Mouse (Mus musculus) left cerebral cortex, adult 6 months (tissue): ENCODE measurements around the gene Baiap2l2. TPM values are rescaled to one million over a fixed set of nuclear protein-coding genes. Genes with fewer than 3 reads are reported as not detected.

Experiments
- long read RNA-seq, 2 experiments: library from polyadenylated mRNA; unstranded; transcript quantifications; one replicate each; pipeline ENCODE4 v2.0.0; 2019 to 2020
- polyA plus RNA-seq: library from polyadenylated mRNA; unstranded; fragments of <200 nt; fragmentation: Nextera tagmentation; gene quantifications from 2 replicates; pipeline ENCODE4 v1.2.3, GENCODE M21; 2021

Gene Baiap2l2
- polyA plus RNA-seq: 2.3 and 6.7 TPM in 2 replicates
- long read RNA-seq, experiment 1, partial matches to known transcripts: 1 of 5 reads
- long read RNA-seq, experiment 1, other reads (novel, unspliced or antisense): 4 of 5 reads
- long read RNA-seq, experiment 2, partial matches to known transcripts: 1 of 2 reads
- long read RNA-seq, experiment 2, other reads (novel, unspliced or antisense): 1 of 2 reads

DNA sequence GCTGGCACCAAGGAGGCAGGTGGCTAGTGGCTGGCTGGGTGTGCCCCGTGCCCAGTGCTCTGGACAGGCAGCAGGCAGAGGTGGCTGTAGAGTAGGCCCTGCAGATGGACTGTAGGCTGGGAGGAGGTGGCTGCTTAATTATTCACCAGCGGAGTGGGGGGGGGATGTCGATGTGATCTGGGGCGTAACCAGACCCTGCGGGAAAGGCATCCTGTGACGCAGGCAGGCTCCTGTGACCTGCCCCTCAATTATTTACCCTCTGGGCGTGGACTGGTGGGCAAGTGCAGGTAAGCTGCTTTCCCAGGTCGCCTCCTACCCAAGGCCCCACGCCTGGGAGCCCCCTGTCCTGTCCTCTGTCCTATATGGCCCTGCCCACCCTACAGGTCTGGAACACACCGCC, at the start of gene Baiap2l2:
Baiap2l2 (minus strand) TSS at position 139 of the 400 bp plus-strand sequence.

DNA sequence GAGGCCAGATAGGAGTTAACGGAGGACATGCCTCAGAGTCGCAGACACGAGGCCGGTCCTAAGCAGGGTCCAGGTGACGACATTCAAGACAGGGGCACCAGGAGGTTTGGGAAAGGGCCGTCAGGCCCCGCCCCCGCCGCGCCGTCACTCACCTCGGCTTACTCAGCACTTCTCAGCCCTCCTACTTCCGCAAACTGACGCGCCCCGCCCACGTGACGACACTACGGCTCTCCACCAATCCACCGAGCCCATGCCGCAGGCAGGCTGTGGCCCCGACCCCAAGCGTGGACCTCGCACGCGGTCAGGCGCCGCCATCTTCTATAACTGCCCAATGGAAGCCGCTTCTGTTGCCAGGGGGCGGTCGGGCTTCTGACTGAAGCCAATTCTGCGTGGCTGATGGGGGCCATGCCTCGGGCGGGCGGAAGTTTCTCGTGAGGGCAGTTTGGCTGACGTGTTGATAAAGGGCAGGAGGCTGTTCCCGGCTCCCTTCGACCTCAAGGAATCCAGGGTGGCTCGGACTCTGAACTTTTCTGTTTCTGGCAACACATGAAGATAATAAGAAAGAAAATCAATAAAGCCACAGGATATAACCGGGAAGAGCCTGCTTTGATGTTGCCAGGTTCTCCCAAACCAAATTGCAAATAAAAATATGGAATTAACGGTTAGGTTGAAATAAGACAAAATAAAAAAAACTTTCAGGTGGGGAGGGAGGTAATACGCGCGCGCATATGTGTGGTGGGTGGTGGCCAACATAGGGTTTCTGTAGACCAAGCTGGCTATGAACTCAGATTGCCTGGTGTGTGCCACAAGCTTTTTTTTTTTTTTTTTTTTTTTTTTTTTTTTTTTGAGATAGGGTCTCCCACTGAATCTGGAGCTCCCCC, 43.0 kb upstream of the Baiap2l2 start, which contains the start of gene Pla2g6:
Pla2g6 (minus strand) TSS at position 333 of the 881 bp plus-strand sequence.

DNA sequence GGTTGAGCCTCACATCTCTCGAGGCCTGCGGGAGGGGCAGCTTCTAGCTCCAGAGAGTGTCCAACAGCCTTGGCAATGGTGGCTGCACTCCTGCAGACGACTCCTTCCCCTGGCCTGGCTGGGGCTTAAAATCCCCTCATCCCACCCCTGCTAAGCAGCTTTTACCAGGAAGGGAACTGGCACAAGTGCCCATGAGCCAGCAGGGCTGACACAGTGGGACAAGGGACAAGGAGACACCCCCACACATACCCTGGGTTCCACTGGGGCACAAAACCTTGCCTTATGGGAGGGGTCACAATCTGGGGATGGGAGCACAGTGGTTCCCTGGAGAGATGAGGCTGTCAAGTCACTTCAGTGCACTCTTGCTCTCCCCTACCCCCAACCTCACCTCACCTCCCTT, 30.7 kb downstream of the Baiap2l2 start, which contains the start of gene Slc16a8:
Slc16a8 (minus strand) TSS at position 101 of the 400 bp plus-strand sequence.

DNA sequence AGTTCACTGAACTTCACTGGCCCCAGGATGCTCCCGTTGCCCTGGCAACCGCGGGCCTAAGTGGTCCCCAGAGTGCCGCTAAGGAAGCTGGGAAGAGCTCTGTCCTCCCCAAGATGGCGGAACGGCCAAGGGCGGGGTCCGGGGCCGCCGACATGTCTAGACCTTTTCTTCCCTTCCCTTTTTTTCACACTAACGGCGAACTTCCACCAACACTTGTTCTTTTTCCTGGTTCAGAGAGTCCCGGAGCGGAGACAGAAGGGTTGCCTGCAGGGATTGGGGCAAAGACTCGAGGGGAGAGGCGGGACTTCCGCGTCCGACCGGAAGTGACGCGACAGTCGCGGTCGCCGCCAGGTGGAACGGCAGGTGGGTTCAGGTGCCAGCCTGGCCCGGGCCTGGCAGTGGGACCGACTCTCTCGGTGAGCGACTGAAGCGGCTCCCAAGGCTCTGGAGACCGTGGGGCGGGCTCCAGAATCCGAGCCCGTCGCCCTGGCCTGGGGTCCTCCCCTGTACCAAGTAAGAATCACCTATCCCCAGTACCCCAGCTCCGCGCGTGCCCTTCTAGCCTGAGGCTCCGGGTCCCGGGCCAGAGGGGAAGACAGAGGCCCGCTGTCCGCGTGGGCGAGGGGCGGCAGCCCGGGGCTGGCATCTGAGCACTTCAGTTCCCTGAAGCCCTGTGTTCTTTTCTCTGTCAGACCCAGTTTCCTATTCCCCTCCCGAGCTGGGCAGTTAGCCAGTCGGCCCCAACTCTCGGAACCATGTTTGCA, 56.1 kb downstream of the Baiap2l2 start, which contains the start of the genes Pick1 and Gm49486:
Pick1 (plus strand) TSS at position 116 of the 764 bp plus-strand sequence.
Gm49486 (plus strand) TSS at position 334 of the 764 bp plus-strand sequence.

Other genes starting within 250 kb of the Baiap2l2 start
- 0.16 and 0.34 TPM in 2 replicates for gene Galr3, start 243.7 kb downstream of the Baiap2l2 start, polyA plus RNA-seq
- 22.1 and 28.1 TPM in 2 replicates for gene Ankrd54, start 222.6 kb downstream of the Baiap2l2 start, polyA plus RNA-seq
- gene Eif3l, start 210.4 kb downstream of the Baiap2l2 start, polyA plus RNA-seq: 90.8 and 101 TPM in 2 replicates
- 2.9 and 6.4 TPM in 2 replicates for gene Micall1, start 176.6 kb downstream of the Baiap2l2 start, polyA plus RNA-seq
- 149 and 159 TPM in 2 replicates for gene Polr2f, start 144.5 kb downstream of the Baiap2l2 start, polyA plus RNA-seq
- gene 1700088E04Rik, start 144.3 kb downstream of the Baiap2l2 start, polyA plus RNA-seq: 16.3 and 16.6 TPM in 2 replicates
- gene Sox10, start 120.3 kb downstream of the Baiap2l2 start, polyA plus RNA-seq: 6.5 and 34.2 TPM in 2 replicates
- gene Pick1, start 56.4 kb downstream of the Baiap2l2 start, polyA plus RNA-seq: 19.2 and 25.6 TPM in 2 replicates
- gene Gm49486, start 56.1 kb downstream of the Baiap2l2 start, polyA plus RNA-seq: 0.15 and 0.39 TPM in 2 replicates
- gene Slc16a8, start 30.8 kb downstream of the Baiap2l2 start, polyA plus RNA-seq: 0.30 TPM in 1 of 2 replicates, not detected in the other
- 9.1 and 12.3 TPM in 2 replicates for gene Pla2g6, start 42.9 kb upstream of the Baiap2l2 start, polyA plus RNA-seq
- 0.22 and 0.24 TPM in 2 replicates for gene Maff, start 61.1 kb upstream of the Baiap2l2 start, polyA plus RNA-seq
- gene Tmem184b, start 118.0 kb upstream of the Baiap2l2 start, polyA plus RNA-seq: 80.6 and 99.2 TPM in 2 replicates
- 31.5 and 64.5 TPM in 2 replicates for gene Csnk1e, start 170.0 kb upstream of the Baiap2l2 start, polyA plus RNA-seq
- gene Kcnj4, start 219.7 kb upstream of the Baiap2l2 start, polyA plus RNA-seq: 6.1 and 10.7 TPM in 2 replicates
- 1.2 and 1.5 TPM in 2 replicates for gene Kdelr3, start 230.9 kb upstream of the Baiap2l2 start, polyA plus RNA-seq